Mouse (Mus musculus): ENCODE data around the gene Galnt17. TPM values are rescaled to one million over a fixed set of nuclear protein-coding genes. Genes with fewer than 3 reads are reported as not detected.

Gene Galnt17
- polyA plus RNA-seq, 1 experiment, result 15.3 TPM

DNA sequence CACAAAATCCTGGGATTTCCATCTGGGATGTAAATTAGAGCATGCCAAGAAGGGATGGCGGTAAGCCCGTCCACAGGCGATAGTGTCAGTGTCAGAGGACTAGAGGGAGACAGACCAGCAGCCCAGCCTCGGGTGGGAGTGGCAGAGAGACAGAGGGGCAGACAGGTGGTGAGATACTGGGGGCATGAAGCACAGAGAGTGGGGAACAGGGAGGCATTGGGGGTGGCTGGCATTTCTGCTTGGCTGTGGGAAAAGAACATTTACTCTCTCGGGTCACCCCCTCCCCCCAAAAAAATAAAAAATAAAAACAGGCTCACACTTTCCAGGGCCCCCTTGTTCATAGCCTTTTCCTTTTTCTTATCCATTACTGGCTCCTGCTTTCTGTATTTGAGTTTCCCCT, 287.4 kb downstream of the Galnt17 start:
- no peak for TF ChIP-seq POLR2A (IDR thresholded peaks at IDR 0.05; ENCODE audit: borderline replicate concordance, extremely low read depth, insufficient read depth, insufficient read length, poor library complexity, severe bottlenecking)
- no peak for TF ChIP-seq CTCF (IDR thresholded peaks at IDR 0.05; ENCODE audit: borderline replicate concordance, extremely low read depth, insufficient read depth, insufficient read length)
- DNase-seq (ENCODE audit: low read depth), result peak; percentile 60

DNA sequence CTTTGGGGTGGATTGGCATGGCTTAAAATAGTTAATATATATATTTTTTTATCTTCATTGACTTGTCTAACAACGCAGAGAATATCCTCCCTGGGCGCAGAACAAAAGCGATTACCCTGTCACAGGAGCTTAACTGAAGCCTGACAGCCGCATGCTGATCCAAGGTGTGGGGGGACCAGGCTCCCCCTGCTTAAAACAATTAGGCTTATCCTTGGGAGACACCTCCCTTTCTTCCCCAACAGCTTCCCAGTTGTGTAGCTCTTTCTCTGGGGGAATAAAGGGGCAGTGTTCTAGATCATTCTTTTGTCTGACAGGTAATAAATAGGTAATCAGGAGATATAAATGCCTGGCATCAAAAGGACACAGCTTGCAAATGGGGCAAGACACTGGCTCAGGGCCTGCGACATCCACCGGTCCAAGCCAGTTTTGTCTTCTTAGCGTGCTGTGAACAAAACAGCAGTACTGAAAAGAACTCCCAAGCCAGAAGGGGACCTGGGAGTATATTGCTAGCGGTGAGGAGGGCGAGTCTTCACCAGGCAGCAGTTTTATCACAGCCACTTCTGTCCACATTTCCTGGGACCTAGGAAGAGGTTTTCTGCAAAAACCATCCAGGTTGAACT, 288.8 kb downstream of the Galnt17 start:
- TF ChIP-seq CTCF (IDR thresholded peaks at IDR 0.05; ENCODE audit: borderline replicate concordance, extremely low read depth, insufficient read depth, insufficient read length), result no peak
- DNase-seq (ENCODE audit: low read depth), result peak; percentile 85

DNA sequence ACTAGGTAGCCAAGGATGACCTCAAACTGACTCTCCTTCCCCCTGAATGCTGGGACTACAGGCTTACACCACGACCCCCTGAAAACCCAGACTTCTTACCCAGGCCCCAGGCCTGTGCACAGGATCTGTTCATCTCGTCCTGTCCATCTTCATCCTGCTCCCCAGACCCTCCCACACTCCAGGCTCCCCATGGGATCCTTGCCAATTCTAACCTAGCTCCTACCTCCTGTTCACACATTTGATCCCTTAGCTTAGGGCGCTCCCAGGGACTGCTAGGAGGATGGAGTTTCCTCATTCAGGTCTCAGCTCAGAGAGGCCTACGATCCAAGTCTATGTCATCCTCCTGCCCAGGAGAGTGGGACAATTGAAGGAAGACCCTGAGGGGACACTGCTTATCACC, 292.2 kb downstream of the Galnt17 start:
- DNase-seq (ENCODE audit: low read depth), result no peak
- no peak for TF ChIP-seq CTCF (IDR thresholded peaks at IDR 0.05; ENCODE audit: borderline replicate concordance, extremely low read depth, insufficient read depth, insufficient read length)

DNA sequence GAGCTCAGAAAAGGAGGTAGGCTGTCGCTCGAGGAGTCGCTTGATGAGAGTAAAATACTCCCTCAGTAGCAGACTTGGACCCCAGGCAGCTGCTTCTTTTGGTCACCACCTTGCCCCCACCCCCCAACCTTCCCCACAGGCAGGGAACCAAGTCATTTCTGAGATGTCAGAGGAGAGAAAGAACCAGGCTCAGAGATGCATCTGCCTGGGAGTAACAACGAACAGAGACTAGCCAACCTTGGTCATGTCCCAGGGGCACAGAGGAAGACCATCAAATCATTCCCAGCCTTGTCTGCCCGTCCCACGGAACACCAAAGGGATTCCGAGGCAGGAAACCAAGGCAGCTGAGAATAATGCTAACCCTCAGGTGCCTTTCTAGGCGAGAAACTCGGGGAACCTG, 293.0 kb downstream of the Galnt17 start:
- TF ChIP-seq CTCF (IDR thresholded peaks at IDR 0.05; ENCODE audit: borderline replicate concordance, extremely low read depth, insufficient read depth, insufficient read length), result no peak
- no peak for TF ChIP-seq POLR2A (IDR thresholded peaks at IDR 0.05; ENCODE audit: borderline replicate concordance, extremely low read depth, insufficient read depth, insufficient read length, poor library complexity, severe bottlenecking)

DNA sequence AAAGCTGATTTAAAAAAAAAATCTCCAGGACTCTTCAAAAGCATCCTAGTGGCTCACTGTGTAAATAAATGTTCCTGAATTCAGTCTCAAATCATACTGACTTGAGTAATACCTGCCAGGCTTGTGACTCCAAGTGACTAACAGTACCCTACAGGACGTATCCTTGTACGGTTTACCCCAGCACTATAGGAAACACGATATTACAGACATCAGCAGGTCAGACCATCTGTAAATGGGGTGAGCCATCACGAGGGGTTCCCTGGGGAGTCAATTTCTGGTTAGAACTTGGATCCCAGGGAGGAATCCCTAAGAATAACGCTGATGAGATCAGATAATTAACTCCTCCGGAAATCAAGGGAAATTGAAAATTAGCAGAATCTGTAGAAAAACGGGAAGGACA, 294.5 kb downstream of the Galnt17 start:
- DNase-seq (ENCODE audit: low read depth), result peak; percentile 14
- TF ChIP-seq CTCF (IDR thresholded peaks at IDR 0.05; ENCODE audit: borderline replicate concordance, extremely low read depth, insufficient read depth, insufficient read length) (no peak), POLR2A (IDR thresholded peaks at IDR 0.05; ENCODE audit: borderline replicate concordance, extremely low read depth, insufficient read depth, insufficient read length, poor library complexity, severe bottlenecking) (no peak)

More for the DNA sequence above, 293.0 kb downstream of the Galnt17 start:
- DNase-seq (ENCODE audit: low read depth), result no peak

DNA sequence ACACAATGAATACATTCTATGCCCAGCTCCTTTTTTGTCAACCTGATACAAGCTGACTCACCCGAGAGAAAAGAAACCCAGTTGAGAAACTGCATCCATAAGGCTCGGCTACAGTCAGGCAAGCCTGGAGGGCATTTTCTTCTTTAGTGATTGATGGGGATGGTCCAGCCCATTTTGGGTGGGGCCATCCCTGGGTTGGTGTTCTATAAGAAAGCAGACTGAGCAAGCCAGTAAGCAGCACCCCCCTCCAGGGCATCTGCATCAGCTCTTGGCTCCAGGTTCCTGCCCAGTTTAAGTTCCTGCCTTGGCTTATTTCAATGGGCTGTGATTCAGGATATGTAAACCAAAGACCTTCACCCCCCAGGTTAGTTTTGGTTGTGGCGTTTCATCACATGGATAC, 295.2 kb downstream of the Galnt17 start:
- TF ChIP-seq POLR2A (IDR thresholded peaks at IDR 0.05; ENCODE audit: borderline replicate concordance, extremely low read depth, insufficient read depth, insufficient read length, poor library complexity, severe bottlenecking) (no peak), CTCF (IDR thresholded peaks at IDR 0.05; ENCODE audit: borderline replicate concordance, extremely low read depth, insufficient read depth, insufficient read length) (no peak)
- DNase-seq (ENCODE audit: low read depth), result no peak

DNA sequence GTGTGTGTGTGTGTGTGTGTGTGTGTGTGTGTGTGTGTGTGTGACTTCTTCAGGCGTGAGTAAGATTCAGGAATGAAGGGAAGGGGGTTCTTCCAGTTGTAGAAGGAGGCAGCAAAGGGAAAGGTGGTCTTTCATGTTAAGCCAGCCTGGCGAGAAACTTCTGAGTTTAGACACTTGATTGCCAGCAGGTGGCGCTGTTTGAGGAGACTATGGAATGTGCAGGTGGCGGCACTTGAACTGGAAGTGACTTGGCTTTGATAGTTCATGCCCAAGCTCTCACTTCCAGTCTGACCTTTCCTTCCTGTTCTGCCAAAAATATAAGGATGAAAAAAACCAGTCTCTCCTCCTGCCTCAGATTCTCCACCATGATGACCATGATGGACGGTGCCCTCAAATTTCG, 298.8 kb downstream of the Galnt17 start:
- peak; percentile 62 for TF ChIP-seq CTCF (IDR thresholded peaks at IDR 0.05; ENCODE audit: borderline replicate concordance, extremely low read depth, insufficient read depth, insufficient read length)
- no peak for TF ChIP-seq POLR2A (IDR thresholded peaks at IDR 0.05; ENCODE audit: borderline replicate concordance, extremely low read depth, insufficient read depth, insufficient read length, poor library complexity, severe bottlenecking)
- peak; percentile 54 for DNase-seq (ENCODE audit: low read depth)

DNA sequence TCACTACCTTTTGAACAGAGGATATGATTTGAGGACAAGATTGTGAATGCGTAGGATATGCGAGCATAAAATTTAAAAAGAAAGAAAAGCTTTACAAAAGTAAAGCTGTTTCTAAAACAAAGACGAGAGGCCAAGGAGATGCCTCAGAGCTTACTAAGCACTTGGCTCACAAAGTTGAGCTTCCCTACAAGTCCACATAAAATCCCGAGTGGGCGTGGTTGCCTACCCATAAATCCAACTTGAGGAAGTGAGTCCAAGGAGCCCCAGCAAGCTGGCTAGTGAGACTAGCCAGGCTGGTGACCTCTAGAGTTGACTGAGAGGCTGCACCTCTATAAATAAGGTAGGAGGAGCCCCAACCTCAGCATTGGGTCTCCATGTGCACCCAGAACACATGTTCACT, 299.8 kb downstream of the Galnt17 start:
- no peak for DNase-seq (ENCODE audit: low read depth)
- TF ChIP-seq CTCF (IDR thresholded peaks at IDR 0.05; ENCODE audit: borderline replicate concordance, extremely low read depth, insufficient read depth, insufficient read length) (no peak), POLR2A (IDR thresholded peaks at IDR 0.05; ENCODE audit: borderline replicate concordance, extremely low read depth, insufficient read depth, insufficient read length, poor library complexity, severe bottlenecking) (no peak)

DNA sequence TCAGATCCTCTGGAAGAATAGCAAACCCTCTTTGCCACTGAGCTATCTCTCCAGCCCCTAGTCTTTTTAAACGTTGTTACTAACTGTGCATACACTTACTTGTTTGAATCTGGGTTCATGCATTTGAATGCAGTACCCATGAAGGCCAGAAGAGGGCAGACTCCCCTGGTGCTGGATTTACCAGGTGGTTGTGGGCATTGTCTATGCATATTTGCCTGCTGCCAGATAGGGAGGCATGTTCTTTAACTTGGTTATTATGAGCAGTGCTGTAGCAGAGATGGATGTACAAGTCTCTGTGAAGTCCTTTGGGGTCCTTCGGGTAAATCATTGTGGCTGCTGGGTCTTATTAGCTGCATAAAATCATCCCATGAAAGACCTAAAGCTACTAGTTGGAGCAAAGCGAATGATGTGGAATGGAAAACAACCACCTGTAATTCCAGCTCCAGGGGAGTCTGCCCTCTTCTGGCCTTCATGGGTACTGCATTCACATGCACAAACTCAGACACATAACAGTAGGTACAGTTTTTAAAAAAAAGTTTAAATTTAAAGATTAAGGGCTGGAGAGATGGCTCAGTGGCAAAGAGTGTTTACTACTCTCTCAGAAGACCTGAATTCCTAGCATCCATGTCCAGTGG, 300.3 kb downstream of the Galnt17 start:
- DNase-seq (ENCODE audit: low read depth), result peak; percentile 66

DNA sequence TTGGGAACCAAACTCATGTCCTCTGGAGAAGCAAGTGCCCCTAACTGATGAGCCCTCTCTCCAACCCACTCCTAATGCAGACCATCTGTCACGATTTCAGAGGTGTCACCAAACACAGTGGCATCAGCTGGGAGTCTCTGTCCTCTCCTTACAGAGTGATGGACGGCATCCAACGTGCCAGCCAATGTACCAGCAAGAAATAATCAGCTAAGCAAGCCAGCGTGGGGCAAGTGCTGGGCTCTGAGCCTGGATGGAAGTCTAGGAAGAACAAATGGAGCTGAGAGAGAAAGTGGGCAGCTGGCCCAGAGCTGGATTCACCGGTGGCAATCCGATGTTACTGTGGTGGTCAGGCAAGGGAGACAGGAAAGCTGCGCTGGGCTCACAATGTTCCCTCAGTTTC, 301.1 kb downstream of the Galnt17 start:
- no peak for TF ChIP-seq POLR2A (IDR thresholded peaks at IDR 0.05; ENCODE audit: borderline replicate concordance, extremely low read depth, insufficient read depth, insufficient read length, poor library complexity, severe bottlenecking)
- TF ChIP-seq CTCF (IDR thresholded peaks at IDR 0.05; ENCODE audit: borderline replicate concordance, extremely low read depth, insufficient read depth, insufficient read length), result no peak
- peak; percentile 95 for DNase-seq (ENCODE audit: low read depth)

More for the DNA sequence above, 300.3 kb downstream of the Galnt17 start:
- TF ChIP-seq POLR2A (IDR thresholded peaks at IDR 0.05; ENCODE audit: borderline replicate concordance, extremely low read depth, insufficient read depth, insufficient read length, poor library complexity, severe bottlenecking) (no peak), CTCF (IDR thresholded peaks at IDR 0.05; ENCODE audit: borderline replicate concordance, extremely low read depth, insufficient read depth, insufficient read length) (peak; percentile 58; the same call in 1 of the 2 replicates)

DNA sequence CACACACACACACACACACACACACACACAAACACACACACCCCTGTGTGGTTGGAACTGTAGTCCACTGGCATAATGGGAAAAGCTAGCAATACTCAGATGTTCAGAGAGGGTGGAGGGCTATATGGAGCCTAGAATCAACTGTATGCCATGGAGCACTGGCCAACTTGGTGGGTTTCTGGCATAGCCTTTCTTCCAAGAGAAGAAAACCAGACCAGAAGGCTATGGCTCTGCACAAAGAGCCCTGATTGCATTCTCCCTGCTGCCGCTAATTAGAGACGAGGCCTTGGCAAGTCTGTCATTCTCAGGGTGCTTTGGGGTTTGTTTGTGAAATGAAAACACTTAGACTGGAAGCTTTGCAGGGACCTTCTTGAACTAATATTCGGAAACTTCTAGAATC, 301.8 kb downstream of the Galnt17 start:
- TF ChIP-seq POLR2A (IDR thresholded peaks at IDR 0.05; ENCODE audit: borderline replicate concordance, extremely low read depth, insufficient read depth, insufficient read length, poor library complexity, severe bottlenecking) (no peak), CTCF (IDR thresholded peaks at IDR 0.05; ENCODE audit: borderline replicate concordance, extremely low read depth, insufficient read depth, insufficient read length) (no peak)
- peak; percentile 89 for DNase-seq (ENCODE audit: low read depth)

DNA sequence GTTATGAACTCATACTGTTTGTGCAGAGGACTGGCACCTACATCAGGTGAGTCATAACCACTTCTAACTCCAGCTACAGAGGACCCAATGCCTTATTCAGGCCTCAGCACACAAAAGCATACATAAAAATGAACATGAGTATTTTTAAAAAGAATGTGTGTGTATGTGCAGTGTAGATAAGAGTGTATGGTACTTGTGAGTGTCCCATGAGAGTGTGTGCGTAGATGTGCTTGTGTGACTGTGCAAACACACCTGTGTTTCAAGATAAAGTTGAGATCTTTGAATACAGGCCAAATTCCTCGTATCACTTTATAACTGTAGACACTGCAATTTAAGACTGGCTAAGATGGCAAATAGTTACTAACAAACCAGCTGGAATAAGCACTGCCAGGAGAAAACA, 307.7 kb downstream of the Galnt17 start:
- TF ChIP-seq CTCF (IDR thresholded peaks at IDR 0.05; ENCODE audit: borderline replicate concordance, extremely low read depth, insufficient read depth, insufficient read length) (no peak), POLR2A (IDR thresholded peaks at IDR 0.05; ENCODE audit: borderline replicate concordance, extremely low read depth, insufficient read depth, insufficient read length, poor library complexity, severe bottlenecking) (no peak)
- no peak for DNase-seq (ENCODE audit: low read depth)

All from brain, embryonic 14.5 days (tissue).